Mouse (Mus musculus) liver, embryonic 13.5 days (tissue): ENCODE results near the gene Card10. TPM values are rescaled to one million over a fixed set of nuclear protein-coding genes. Genes with fewer than 3 reads are reported as not detected.

Source experiments
- polyA plus RNA-seq: library from polyadenylated mRNA; unstranded; fragments of >200 nt; fragmentation: Nextera tagmentation; extraction: Ambion mirVana; gene quantifications from 2 replicates; pipeline ENCODE4 v1.2.1, GENCODE M21; 2015

Gene Card10
- polyA plus RNA-seq, 1 experiment from 2014 or later: 1.1 TPM

Other genes with a start within 250 kb of the Card10 start
- gene Rac2, start 230.3 kb downstream of the Card10 start, polyA plus RNA-seq: 75.2 and 81.2 TPM in 2 replicates
- 11.9 and 12.5 TPM in 2 replicates for gene Cyth4, start 206.0 kb downstream of the Card10 start, polyA plus RNA-seq
- 0.01 TPM in 1 of 2 replicates, not detected in the other for gene Elfn2, start 84.3 kb downstream of the Card10 start, polyA plus RNA-seq
- gene Mfng, start 29.6 kb downstream of the Card10 start, polyA plus RNA-seq: 7.0 and 7.2 TPM in 2 replicates
- 9.5 and 10.8 TPM in 2 replicates for gene Cdc42ep1, start 39.6 kb upstream of the Card10 start, polyA plus RNA-seq
- 10.0 and 13.7 TPM in 2 replicates for gene Lgals2, start 52.5 kb upstream of the Card10 start, polyA plus RNA-seq
- 20.7 and 23.7 TPM in 2 replicates for gene Gga1, start 74.1 kb upstream of the Card10 start, polyA plus RNA-seq
- 0.15 and 0.16 TPM in 2 replicates for gene Gm49510, start 96.6 kb upstream of the Card10 start, polyA plus RNA-seq
- 17.7 and 22.2 TPM in 2 replicates for gene Sh3bp1, start 96.7 kb upstream of the Card10 start, polyA plus RNA-seq
- 6.9 and 7.4 TPM in 2 replicates for gene Pdxp, start 110.9 kb upstream of the Card10 start, polyA plus RNA-seq
- gene Lgals1, start 123.7 kb upstream of the Card10 start, polyA plus RNA-seq: 683 and 710 TPM in 2 replicates
- 45.6 and 48.9 TPM in 2 replicates for gene Nol12, start 131.9 kb upstream of the Card10 start, polyA plus RNA-seq
- 12.9 and 18.8 TPM in 2 replicates for gene Triobp, start 144.7 kb upstream of the Card10 start, polyA plus RNA-seq
- gene H1f0, start 225.4 kb upstream of the Card10 start, polyA plus RNA-seq: 85.3 and 101 TPM in 2 replicates
- gene Galr3, start 238.8 kb upstream of the Card10 start, polyA plus RNA-seq: 0.13 and 0.20 TPM in 2 replicates